Mouse (Mus musculus) cerebellum, adult 2 months (tissue): Measurements from ENCODE around the gene Lamb3.

ENCODE experiments used
- CTCF ChIP-seq: fragments of 200-500 bp; IDR thresholded peaks from 2 replicates; pipeline ENCODE4 v1.5.1; 2011; ENCODE audit warnings: low read depth, mild to moderate bottlenecking, control low read depth, low read length, moderate library complexity, borderline replicate concordance; ENCODE audit not compliant: insufficient read depth
- POLR2A ChIP-seq: fragments of 200-500 bp; IDR thresholded peaks from 2 replicates; pipeline ENCODE4 v1.6.1; 2011; ENCODE audit warnings: low read length, control low read depth, borderline replicate concordance; ENCODE audit not compliant: insufficient read depth

DNA sequence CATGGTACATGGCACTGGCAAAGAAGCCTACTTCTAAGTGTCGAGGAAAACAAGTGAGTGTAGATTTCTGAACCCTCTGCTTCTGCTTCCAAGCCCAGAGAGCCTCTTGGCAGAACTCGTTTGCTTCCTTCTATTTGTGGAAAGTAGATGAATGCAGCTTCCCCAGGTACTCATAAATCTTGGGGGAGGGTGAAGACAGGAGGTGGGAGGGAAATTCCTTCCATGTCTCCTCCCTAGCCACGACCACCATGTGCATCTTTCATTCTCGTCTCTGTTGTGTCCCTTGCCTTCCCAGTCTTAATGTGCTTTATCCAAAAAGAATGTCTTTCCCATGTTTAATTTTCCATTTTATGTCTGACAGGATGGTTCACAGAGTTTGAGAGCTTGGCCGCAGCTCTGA is 45.1 kb downstream of the Lamb3 start:
- no peak for TF ChIP-seq POLR2A
- no peak for TF ChIP-seq CTCF
